Mouse (Mus musculus) C2C12 (cell line): ENCODE results near the gene Pcdh8. TPM values are rescaled to one million over a fixed set of nuclear protein-coding genes. Genes with fewer than 3 reads are reported as not detected.

ENCODE experiments used
- H3K27me3 ChIP-seq: one replicate; pipeline ENCODE4 v1.6.1; 2011; ENCODE audit not compliant: control insufficient read depth, insufficient read depth, insufficient read length
- H3K36me3 ChIP-seq: one replicate; pipeline ENCODE4 v1.6.1; 2011; ENCODE audit not compliant: control insufficient read depth, insufficient read depth
- H3K4me3 ChIP-seq: one replicate; pipeline ENCODE4 v1.5.1; 2011; ENCODE audit warnings: mild to moderate bottlenecking, control low read depth; ENCODE audit not compliant: poor library complexity, insufficient read depth, severe bottlenecking
- H3K79me2 ChIP-seq: one replicate; pipeline ENCODE4 v1.6.1; 2011; ENCODE audit not compliant: control insufficient read depth, insufficient read depth
- H3K79me3 ChIP-seq: one replicate; pipeline ENCODE4 v1.6.1; 2011; ENCODE audit warnings: low read depth, control low read depth
- H3ac ChIP-seq: one replicate; pipeline ENCODE3; 2011; ENCODE audit warnings: low read depth; ENCODE audit not compliant: control insufficient read depth, insufficient read length
- CEBPB ChIP-seq: IDR thresholded peaks from one replicate; pipeline ENCODE4 v1.6.1; 2011; ENCODE audit warnings: low read depth, mild to moderate bottlenecking, control low read depth, moderate library complexity
- CTCF ChIP-seq: IDR thresholded peaks from one replicate; pipeline ENCODE4 v1.5.1; 2011; ENCODE audit not compliant: control insufficient read depth, insufficient read depth, insufficient read length
- FOSL1 ChIP-seq: IDR thresholded peaks from one replicate; pipeline ENCODE4 v1.8.0; 2011; ENCODE audit warnings: mild to moderate bottlenecking, low read length; ENCODE audit not compliant: poor library complexity, insufficient read depth, severe bottlenecking
- MAX ChIP-seq: IDR thresholded peaks from one replicate; pipeline ENCODE4 v1.6.1; 2011; ENCODE audit warnings: mild to moderate bottlenecking, control low read depth
- MYOD1 ChIP-seq: IDR thresholded peaks from one replicate; pipeline ENCODE4 v1.6.1; 2011; ENCODE audit warnings: low read depth; ENCODE audit not compliant: control insufficient read depth, insufficient read length
- MYOG ChIP-seq: IDR thresholded peaks from one replicate; pipeline ENCODE4 v1.6.1; 2011; ENCODE audit not compliant: control insufficient read depth, insufficient read length; ENCODE audit errors: extremely low read depth
- USF1 ChIP-seq: IDR thresholded peaks from one replicate; pipeline ENCODE4 v1.6.1; 2011; ENCODE audit warnings: low read depth, mild to moderate bottlenecking, control low read depth, moderate library complexity
- polyA plus RNA-seq: library from polyadenylated mRNA; unstranded; fragments of >200 nt; fragmentation: generic; extraction: Trizol; gene quantifications from one replicate; pipeline ENCODE4 v1.2.1, GENCODE M21; 2012; ENCODE audit warnings: missing spikeins

The Pcdh8 gene
- polyA plus RNA-seq, 1 experiment = 0.07 TPM

DNA sequence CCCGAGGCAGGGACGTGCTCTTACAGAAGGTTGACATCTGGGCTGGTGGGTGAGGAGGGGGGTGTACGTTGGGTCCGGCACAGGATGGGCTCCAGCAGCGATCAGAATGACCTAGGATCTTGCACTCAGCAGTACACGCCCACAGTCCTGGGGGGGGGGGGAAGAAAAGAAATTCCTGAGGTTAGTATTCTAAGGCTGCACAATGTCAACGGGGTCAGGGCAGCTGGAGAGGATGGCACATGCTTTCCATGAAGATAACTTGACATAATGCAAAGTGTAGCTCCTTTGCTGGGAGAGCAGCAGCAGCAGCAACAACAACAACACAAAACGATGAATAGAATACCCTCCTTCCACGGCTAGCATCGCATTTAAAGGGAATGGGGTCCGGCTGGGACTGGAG is 3.5 kb downstream of the Pcdh8 start:
- Histone ChIP-seq H3K79me3 (no peaks in the 10 kb centered on the region), H3K27me3 (peaks cover 22% of the 10 kb centered on the region), H3K79me2 (no peaks in the 10 kb centered on the region), H3K36me3 (no peaks in the 10 kb centered on the region), H3ac (no peak overlapping the region), H3K4me3 (no peak overlapping the region)
- TF ChIP-seq MYOG (no peak), MYOD1 (no peak), USF1 (no peak), MAX (no peak), CEBPB (no peak), CTCF (no peak), FOSL1 (no peak)

DNA sequence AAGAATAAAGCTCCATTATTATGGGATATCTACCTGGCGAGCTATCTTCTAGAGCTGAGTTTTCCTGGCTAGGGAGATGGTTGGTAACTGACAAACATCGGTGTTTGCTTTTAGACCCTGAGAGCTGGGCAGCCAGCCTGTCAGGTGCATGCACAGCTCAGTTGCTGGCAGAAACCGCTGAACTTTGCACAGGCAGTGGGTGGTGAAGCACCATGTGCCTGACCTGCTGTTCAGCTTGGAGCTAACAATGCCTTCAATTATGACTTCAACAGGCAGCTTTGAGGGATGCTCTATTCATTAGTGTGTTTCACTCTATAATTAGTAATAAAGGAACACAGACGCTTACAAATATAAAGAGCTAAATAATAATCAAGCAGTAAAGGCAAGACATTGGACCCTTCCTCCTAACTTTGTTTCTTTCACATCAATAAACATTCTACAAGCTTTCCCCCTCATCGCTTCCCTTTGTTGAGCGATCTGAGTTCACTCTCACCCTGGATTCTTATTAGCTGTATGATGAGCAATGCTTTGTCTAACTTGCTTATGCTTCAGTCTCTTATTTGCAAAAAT is 5.8 kb downstream of the Pcdh8 start:
- H3K4me3 ChIP-seq = no peak overlapping the region
- H3K27me3 ChIP-seq = peaks cover 7% of the 10 kb centered on the region
- H3K79me2 ChIP-seq = no peaks in the 10 kb centered on the region
- H3K79me3 ChIP-seq = no peaks in the 10 kb centered on the region
- TF ChIP-seq USF1 (no peak), CEBPB (no peak), CTCF (no peak), FOSL1 (no peak), MAX (no peak), MYOD1 (no peak), MYOG (no peak)
- H3K36me3 ChIP-seq = no peaks in the 10 kb centered on the region
- no peak overlapping the region for H3ac ChIP-seq

- no peaks in the 10 kb centered on the region for H3K79me3 ChIP-seq
- no peaks in the 10 kb centered on the region for H3K27me3 ChIP-seq
- H3K79me2 ChIP-seq = no peaks in the 10 kb centered on the region
- no peak overlapping the region for H3K4me3 ChIP-seq
- no peaks in the 10 kb centered on the region for H3K36me3 ChIP-seq
- TF ChIP-seq USF1 (no peak), CEBPB (no peak), CTCF (no peak), FOSL1 (no peak), MYOD1 (no peak)
- no peak overlapping the region for H3ac ChIP-seq
Observed at GRCm38 (mm10) chr14:79754601-79755222, 16.4 kb downstream of the Pcdh8 start.

GRCm38 (mm10) chr14:79754157-79754556 is 17.0 kb downstream of the Pcdh8 start:
- Histone ChIP-seq H3K36me3 (no peaks in the 10 kb centered on the region), H3K4me3 (no peak overlapping the region), H3K79me3 (no peaks in the 10 kb centered on the region), H3ac (no peak overlapping the region), H3K79me2 (no peaks in the 10 kb centered on the region), H3K27me3 (no peaks in the 10 kb centered on the region)
- no peak for TF ChIP-seq CEBPB
- TF ChIP-seq MAX = no peak
- no peak for TF ChIP-seq MYOG
- no peak for TF ChIP-seq CTCF
- no peak for TF ChIP-seq MYOD1
- no peak for TF ChIP-seq FOSL1
- no peak for TF ChIP-seq USF1

DNA sequence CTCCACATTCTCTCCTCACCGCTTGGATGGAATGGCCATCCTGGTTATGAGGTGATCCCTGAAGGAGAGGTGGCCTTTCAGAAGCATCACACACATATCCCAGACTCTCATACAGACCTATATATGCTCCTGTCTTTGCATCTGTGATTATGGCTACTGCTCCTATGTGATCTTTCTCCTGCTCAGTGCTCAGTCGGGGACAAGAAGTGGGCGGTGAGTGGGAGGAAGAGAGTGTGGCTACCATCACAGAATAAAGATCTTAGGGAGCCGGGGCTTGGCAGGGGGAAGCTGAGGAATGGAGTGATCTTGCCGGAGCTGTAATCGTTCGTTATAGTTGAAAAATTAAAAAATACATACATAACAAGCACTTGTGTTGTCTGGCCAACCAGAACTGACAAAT is 17.4 kb downstream of the Pcdh8 start:
- Histone ChIP-seq H3K4me3 (no peak overlapping the region), H3K79me2 (no peaks in the 10 kb centered on the region), H3ac (no peak overlapping the region), H3K36me3 (no peaks in the 10 kb centered on the region), H3K79me3 (no peaks in the 10 kb centered on the region), H3K27me3 (no peaks in the 10 kb centered on the region)
- TF ChIP-seq MYOG (no peak), MYOD1 (no peak), USF1 (no peak), CEBPB (no peak), MAX (no peak), CTCF (no peak), FOSL1 (no peak)
